Mouse (Mus musculus): ENCODE data around the gene Ablim1.

The Ablim1 gene

DNA sequence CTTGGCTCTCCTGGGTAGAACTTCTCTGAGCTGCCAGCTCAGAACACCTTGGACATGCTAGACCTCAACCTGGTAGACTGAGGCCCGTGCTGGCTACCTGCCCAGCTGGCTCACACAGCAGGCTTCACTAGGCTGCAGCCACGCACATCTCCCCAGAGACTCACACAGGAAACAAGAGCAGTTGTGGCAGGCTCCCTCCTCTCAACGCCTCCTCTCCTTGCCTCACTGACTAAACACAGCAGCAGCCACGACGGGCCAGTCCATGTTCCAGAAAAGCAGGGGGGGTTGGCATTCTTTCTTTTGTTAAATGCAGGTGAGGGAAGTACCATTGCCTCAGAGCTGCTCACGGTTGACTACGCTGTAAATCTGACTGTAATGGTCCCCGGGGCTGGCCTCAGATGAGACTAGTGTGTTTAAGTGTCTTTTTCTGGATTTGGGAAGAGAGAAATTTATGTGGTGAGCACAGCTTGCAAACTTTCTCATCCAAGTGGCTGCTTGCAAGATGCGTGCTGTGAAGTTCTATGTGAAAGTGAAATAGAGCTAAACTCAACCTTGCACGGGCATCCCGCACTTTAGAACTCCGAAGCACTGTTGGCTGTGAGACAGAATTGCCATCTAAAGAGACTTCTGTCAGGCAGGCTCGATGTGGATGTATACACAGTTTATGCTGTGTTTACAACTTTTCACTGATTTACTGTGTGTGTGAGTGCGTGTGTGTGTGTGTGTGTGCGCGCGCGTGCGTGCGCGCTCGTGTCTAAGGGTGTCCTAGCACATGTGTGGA lies 195.7 kb downstream of the Ablim1 start:
- DNase-seq = peak; percentile 91

DNA sequence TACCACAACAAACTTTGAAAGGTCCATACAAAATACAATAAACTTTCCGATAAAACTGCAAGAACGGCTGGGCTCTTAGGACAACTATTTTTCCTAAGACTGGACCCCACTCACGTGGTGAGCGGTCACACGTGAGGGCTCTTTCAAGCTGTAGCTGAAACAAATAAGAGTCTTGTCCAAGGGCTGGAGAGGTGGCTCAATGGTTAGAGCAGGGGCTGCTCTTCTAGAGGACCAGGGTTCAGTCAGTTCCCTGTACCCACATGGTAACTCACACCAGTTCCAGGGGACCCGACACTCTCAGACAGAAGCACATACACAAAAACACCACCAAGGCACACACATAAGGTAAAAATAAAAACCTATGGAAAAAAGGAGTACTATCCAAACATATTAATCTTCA lies 197.0 kb downstream of the Ablim1 start:
- DNase-seq = peak; percentile 31

DNA sequence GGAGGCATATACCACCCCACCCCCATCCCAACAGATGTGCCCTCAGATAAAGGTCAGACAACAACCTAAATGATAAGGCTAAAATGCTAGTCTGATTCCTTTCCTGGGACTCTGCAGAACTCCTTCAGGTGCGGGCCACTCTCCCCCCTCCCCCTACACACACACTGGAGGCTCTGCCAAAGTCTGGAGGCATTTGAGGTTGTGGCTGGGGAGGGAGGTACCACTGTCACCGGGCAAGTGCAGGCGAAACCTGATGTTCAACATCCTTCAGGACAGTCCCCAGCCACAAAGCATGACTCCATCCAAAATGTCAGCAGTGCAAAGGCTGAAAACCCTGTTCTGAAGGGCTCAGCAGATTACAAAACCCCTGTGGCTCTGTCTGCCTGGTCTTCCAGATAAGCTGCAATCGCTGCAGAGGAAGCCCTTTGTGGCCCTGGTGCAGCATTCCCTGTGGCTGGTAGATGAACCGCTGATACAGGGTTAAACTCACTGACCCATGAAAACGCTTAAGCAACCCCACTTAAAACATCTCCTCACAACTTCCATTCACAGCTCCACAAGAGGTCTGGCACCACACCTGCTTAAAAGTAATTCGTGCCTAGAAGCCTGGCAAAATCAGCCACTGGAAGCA lies 197.7 kb downstream of the Ablim1 start:
- peak; percentile 62 for DNase-seq

DNA sequence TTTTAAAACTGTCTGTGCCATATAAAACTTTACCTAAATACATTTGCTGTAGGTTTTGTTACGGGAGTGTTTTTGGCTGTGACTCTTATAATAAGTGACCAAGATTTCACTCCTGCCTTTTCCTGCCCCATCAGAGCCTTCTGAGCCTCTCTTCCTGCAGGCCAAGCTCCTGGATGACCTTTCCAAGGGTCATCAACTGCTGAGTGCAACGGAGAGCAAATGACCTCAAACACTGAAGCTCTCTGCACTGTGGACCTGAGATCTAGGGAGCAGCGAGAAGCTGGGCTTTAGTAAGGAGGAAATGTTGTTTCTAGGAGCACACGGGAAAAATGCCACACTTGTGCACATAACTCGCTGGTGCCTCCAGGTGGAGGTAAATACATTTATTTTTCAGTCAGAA lies 199.0 kb downstream of the Ablim1 start:
- DNase-seq = no peak

DNA sequence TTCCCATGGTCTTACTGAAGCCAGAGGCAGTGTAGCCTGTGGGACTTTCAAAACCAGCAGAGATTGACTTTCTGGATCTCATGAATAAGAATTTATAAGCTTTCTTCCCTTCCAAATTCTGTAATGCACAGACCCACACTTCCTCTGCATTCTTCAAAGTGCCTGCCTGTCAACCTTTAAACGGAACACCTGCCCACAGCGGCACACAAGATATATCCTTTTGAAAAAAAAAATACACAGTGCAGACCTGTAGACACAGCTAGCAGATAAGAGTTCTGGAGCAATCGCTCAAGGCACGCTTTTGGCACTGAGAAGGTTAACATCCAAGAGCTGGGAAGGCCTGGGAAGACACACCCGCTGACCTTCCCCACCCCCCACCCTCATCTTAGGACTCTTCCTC lies 199.8 kb downstream of the Ablim1 start:
- DNase-seq = no peak

DNA sequence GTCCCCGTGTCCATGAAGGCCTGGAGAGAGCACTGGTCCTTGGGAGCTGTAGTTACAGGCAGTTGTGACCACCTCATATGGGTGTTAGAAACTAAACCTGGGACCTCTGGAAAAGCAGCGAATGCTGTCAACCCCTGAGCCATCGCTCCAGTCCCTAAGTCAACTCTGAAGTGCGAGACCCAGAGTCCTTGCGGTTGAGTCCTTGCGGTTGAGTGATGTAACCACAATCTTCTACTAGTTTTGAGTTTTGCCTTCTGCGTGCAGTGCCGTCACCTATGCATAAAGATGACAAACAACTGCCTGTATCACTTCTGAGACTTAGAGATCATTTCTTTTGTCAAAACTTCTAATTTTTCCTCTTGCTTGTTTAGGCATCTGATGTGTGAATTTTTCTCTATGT lies 200.7 kb downstream of the Ablim1 start:
- no peak for DNase-seq

DNA sequence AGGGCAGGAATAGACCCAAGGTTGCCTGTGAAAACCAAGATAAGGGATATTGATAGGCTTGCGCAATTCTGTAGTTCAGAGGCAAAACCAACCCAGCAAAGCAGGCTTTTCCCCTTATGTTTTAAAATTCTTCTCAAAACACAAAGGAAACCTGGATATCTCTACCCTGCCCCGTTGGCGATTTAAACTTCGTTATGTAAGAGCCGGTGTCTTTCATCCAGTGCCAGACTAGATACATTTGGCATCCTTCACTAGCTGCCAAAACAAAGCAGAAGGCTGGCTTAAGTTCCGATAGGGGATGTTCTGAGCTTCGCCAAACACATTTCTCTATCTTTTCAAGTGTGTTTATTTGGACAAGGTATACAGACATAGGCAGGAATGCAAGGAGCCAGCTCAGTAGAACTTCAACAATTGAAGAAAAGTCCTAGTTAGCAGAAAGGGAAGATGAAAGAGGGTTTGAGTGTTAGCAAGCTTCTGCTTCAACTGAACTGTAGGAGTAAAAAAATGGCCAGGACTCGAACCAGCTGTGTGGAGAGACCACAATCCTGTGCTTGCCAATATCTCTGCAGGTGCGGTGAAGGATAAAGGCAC lies 201.8 kb downstream of the Ablim1 start:
- DNase-seq = peak; percentile 71

DNA sequence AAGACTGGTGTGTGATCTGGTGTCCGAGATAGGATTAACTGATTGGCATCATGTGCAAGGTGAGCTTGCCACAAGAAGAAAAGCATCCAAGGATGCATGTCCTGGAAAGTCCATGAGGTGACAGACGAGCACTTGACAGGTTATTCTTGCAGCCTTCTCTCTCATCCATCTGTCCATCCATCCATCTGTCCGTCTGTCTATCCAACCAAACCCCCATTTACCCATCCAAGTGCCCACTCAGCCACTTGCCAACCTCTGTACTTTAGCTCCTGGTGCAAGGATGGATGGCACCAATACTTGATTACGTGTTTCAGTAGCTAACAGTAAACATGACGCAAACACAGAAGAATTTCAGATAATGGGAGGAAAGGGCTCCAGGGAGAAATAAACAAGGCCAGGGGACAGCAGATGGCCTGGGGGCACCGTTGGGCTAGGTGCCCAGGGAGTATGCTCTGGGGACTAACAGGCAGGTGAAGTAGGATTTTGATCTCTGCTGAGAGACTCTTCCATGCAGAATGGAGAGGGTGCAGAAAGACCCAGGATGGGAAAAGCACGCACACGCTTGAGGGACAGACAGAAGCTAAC lies 202.4 kb downstream of the Ablim1 start:
- DNase-seq = peak; percentile 41

DNA sequence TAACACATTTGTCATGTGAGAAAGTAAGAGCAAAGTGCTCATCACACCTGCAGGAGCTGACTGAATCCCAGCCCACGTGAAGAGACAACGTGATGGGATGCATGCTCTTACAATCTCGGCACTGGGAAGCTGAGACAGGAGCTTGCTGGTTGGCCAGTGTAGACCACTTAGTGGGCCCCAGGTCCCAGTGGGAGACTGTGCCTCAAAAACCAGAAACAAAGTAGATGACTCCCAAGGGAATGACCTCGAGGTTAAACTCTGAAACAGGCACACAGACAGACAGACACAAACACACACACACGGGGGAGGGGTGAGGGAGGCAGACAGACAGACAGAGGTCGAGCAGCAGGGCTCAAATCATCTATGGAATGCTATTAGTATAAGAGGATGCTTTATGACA lies 203.4 kb downstream of the Ablim1 start:
- DNase-seq = no peak

DNA sequence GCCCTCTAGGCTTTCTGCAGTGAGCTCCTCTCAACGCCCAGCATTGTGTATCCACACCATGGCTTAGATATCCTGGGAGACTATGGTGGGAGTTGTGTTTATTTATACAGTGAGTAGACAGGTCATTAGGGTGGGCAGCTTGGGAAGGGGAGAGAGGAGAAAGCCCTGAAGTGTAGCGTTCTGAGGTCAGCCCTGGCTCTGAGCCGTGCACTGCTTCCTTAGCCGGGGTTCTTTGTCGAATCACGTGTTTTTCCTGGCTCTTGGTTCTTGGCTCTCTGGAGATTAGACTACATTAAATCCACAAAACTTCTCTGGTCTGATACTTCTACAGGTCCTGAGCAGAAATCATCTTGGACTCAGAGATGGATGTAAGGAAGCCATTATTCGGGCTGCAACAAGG lies 205.1 kb downstream of the Ablim1 start:
- DNase-seq = no peak

DNA sequence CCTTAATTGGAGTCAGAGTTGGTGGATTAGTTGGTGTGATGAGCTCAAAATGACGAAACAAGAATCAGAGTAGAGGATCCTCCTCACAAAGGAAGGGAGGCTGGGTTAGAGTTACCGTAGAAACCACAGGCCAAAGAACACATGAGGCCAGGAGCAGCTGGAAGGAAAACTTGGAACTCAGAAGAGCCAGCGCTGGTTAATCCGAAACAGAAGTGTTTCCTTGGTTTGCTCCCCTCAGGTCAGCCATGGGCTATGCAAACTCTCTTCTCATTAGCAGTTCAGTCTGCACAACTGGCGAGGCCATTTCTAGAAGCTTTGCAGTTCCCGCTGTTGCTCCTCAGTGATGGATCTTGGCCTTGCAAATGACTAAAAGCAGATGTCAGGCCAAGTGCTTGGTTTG lies 208.2 kb downstream of the Ablim1 start:
- DNase-seq = no peak

DNA sequence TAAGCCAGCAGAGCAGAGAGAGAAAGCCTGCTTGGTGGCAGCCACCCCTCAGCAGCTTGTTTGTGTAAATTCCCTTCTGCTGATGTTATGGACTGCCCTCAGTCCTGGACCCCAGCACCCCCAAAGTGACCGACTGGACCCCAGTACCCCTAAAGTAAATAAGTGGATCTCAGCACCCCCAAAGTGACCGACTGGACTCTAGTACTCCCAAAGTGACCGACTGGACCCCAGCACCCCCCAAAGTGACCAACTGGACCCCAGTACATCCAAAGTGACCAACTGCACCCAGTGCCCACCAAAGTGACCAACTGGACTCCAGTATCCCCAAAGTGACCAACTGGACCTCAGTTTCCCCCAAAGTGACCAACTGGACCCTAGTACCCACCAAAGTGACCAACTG lies 208.7 kb downstream of the Ablim1 start:
- no peak for DNase-seq

DNA sequence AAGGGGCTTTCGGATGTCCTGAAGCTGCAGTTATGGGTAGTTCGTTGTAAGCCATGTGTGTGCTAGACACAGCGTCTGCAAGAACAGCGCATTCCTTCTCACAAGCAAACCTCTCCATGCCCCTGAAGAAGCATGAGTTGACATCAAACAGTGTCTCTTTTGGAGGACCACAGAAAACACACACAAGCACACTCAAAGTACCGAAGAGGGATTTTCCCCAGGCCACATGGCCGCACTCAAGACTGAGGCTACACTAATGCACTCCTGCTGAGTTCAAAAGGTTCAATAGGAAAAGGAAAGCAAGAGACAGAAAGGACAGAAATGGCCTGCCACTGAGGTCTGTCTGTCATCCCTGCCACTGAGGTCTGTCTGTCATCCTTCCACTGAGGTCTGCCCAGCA lies 209.6 kb downstream of the Ablim1 start:
- no peak for DNase-seq

DNA sequence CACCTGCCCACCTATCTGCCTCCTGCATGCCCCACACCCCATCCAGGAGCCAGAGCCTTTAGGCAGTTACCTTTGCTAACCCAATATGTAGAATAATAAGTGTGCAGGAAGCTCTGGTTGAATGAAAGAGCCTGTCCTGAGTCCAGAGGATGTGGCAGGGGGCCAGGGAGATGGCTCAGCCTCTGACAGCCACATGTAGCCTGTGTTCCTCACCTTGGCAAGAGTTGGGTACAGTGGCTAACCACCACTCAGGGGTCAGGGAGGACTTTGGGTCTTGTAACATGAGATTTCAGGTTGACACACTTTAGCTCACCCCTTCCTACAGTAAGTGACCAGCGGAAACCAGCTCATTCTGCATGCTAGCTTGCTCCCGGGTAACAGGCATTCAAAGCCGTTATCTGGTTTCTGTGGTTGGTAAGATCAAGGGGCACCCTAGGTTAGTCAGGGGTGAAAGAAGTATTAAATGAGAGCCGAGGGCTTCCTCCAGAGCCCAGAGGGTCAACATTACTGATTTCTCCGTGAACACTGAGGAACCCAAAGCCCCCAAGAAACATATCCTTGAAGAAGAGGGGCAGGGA lies 210.5 kb downstream of the Ablim1 start:
- no peak for DNase-seq

DNA sequence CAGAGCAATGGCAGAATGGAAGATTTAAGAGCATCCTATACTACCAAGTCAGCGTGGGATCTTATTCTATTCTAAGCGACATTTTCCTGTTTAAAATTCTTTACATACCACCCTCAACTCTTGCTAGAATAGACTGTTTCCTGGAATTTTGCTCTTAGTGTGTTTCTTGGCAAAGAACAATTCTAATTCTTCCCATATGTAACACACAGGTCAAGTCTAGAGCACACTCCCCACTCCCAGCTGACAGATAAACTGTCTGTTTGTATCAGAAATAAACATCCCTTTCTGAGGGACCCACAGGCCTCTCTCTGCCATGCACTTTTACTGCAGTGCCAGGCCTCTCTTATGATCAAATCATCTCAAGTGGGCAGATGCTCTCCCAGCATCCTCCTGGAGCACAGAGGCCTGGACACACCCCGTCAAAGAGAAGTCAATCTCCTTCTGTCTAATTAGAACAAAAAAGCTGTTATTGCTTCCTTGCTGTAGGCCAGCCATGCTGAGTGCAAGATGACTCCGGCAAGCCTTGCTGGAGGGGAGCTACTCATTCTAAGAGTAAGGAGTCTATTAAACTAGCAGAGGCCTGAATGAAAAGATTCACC lies 211.3 kb downstream of the Ablim1 start:
- no peak for DNase-seq

DNA sequence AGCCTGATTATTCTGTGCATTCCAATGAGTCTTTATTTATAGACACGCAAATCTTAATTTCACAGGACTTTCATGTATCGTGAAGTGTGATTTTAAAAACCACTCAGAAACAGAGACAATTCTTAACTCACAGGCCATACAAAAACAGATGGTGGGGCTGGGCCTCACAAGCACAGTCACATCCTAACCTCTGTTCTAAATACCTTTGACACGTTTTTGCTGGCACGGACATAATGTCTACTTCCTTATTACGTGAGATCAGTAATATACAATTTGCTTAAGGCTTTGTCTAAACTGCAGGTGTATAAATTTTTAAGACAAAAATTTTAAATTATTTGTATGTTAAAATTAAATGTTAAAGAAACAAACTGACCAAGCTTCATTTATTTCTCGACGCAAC lies 212.7 kb downstream of the Ablim1 start:
- no peak for DNase-seq

DNA sequence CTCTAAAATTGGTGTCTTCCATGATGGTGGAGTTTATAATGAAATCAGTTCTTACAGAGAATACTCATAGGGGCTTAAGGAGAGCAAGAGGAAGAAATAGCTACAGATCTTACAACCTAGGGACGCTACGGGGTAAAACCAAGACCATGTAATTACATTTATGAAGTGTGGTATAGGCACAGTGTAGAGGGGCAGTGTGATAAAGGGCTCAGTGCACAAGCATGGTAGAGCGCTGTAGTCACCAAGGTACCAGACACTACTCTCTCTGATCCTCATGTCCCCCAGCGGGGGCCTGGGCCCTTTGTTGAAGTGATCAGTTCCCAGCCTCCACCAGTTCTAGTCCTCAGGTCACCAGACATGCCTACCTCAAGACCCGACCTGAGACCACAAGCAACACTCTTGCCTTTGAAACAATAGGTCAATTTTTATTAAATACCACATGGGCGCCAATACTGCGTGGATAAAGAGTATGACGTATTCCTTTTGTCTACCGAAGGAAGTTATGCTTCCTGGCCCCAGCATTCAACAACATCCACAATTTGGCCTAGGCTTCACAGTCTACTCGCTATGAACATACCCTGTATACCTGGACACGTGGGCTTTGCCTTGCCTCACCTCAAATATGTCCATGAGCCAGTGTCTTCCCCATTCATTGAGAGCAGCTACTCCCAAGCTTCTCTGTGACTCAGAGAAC lies 213.8 kb downstream of the Ablim1 start:
- no peak for DNase-seq

DNA sequence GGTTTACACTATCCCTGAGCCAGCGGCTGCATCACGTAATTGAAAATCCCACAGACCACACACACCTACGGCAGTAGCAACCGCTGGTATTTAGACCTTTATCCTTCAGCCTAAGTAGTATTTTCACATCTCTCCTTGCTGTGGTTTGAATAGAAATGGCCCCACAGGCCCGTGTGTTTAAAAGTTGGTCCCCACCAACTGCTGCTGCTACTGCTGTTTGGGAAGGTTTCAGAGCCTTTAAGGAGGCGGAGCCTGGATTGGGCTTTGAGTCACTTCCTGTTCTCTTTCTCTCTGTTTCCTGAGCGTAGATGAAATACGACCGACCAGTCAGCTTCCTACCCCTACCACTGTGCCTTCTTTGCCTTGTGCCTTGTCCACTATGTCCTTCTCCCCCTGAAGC lies 214.7 kb downstream of the Ablim1 start:
- DNase-seq = no peak

DNA sequence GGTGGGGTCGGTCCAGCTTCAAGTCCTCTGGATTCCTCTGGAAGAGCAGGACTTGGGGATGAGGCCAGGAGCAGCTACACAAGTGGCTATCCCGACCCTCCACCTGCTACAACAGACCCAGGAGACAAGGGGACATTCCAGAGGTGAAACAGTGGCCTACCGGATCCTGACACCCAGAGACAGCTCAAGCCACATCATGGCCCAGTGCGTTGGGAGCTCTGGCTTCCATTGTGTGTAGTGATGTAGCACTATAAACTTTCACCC lies 215.7 kb downstream of the Ablim1 start:
- no peak for DNase-seq

DNA sequence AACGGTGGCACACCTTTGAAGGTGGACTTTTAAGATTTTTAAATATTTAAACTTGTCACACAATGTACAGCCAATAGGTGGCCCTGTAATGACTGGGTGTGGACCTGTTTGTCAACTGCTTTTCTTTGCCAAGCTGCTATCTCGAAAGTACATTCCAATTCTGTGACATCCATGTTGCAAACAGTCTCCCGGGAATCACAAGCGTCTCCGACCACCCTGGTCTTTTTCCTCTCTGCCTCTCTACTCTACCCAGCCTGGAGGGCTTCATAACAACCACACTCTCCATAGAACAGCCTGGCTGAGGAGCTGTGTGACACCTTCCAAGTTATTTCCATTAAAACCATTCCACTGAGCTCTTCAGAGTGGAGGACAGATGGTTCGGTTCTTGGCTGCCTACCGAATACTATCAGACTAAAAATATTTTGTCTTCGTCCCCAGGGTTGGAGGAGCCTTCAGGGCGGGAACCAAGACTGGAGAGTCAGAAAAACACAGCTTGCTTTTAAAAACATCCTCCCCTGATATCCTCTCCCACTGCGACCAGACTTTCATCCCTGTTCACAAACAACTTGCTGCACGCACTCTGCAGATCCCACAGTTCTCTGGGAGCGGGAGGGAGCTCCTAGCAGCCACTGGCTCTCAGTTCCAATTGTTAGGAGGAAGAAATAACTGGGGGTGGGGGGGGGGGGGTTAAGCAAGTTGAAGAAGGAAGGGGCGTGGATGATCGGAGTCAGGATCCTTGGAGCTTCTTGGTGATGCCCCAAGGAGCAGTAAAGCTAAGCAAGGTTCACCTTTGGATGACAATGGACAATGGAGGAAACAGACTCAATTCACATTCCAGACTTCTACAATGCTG lies 216.3 kb downstream of the Ablim1 start:
- DNase-seq = no peak

DNA sequence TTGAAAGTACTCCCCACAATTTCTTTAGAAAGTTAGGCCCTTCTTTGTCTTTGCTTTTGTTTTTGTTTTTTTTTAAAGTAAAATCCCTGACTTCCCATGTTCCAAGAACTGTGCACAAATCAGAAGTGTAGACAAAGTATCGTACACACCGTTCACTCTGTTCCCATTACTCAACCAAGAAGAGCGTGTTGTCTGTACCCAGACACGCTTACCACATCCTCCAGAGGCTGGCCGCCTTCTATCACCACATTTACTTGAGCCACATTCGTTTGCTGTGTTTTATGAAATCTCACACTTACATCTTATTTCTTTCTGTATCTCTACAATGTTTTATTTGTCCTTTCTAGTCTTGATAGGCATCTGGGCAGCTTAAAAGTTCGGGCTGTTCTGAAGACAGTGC lies 219.4 kb downstream of the Ablim1 start:
- DNase-seq = no peak

DNA sequence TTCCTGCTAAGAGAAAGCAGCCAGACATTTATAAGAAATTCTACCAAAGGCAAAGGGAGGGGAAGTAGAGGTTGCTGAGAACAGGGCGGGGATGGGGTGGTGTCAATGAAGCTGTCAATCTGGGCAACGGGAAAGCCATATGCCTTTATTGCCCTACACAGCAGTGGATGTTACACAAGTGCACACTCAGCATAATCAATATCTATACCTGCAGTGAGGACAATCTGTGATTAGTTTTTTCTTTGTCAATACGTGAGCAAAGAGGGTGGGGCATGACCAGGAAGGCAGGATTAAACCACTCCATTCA lies 221.1 kb downstream of the Ablim1 start:
- DNase-seq = no peak

Data from retina, postnatal 1 day (tissue).